In genomic region chr10:42678331-42678730, GRCm38 (mm10) we compare ENCODE assay signal across 7 mouse cellular contexts.
DNase-seq lines count a peak whose midpoint lies in the region; ATAC-seq and TF ChIP-seq lines count a peak whose summit lies in the region.

No protein-coding gene starts in this region.

- peaks cover 9% of the 10 kb centered on the region; the same call in 1 of the 2 replicates for H3K4me1 ChIP-seq in lung, embryonic 15.5 days
- H3K4me1 ChIP-seq in embryonic facial prominence, embryonic 14.5 days (ENCODE audit: control insufficient read depth, insufficient read depth, low read length), result peaks cover 10% of the 10 kb centered on the region
- H3K4me1 ChIP-seq in limb, embryonic 12.5 days (replicated peaks), result peaks cover 8% of the 10 kb centered on the region; the same call in 1 of the 2 replicates
- peaks cover 8% of the 10 kb centered on the region; the same call in 1 of the 2 replicates for H3K4me1 ChIP-seq in small intestine, adult 2 months (ENCODE audit: control insufficient read depth, insufficient read depth, insufficient read length, low read length)

- TF ChIP-seq POLR2A in small intestine, adult 2 months (IDR thresholded peaks at IDR 0.05; ENCODE audit: low read depth, low read length), result no peak

- ATAC-seq in lung, embryonic 15.5 days (ENCODE audit: borderline replicate concordance, extremely low read depth, low FRiP score, low TSS enrichment), result no peak
- ATAC-seq in embryonic facial prominence, embryonic 14.5 days (ENCODE audit: low read depth), result no peak
- ATAC-seq in limb, embryonic 12.5 days (ENCODE audit: insufficient number of reproducible peaks, insufficient read depth, low FRiP score, low TSS enrichment, low read depth), result no peak
- ATAC-seq in cerebellum, adult (ENCODE audit: insufficient number of reproducible peaks, low FRiP score, low TSS enrichment), result no peak

- no peak for TF ChIP-seq CTCF in small intestine, adult 2 months (IDR thresholded peaks at IDR 0.05; ENCODE audit: extremely low read depth, insufficient read length, insufficient replicate concordance, low read depth, low read length)

- no peak overlapping the region for H3K9ac ChIP-seq in lung, embryonic 15.5 days
- peak overlapping the region; percentile 77 for H3K9ac ChIP-seq in embryonic facial prominence, embryonic 14.5 days (ENCODE audit: low read depth, low read length)
- H3K9ac ChIP-seq in limb, embryonic 12.5 days (replicated peaks), result peak overlapping the region; percentile 73; the same call in 1 of the 2 replicates

- H3K27me3 ChIP-seq in lung, embryonic 15.5 days, result peaks cover 5% of the 10 kb centered on the region; the same call in 1 of the 2 replicates
- peaks cover 8% of the 10 kb centered on the region; the same call in 1 of the 2 replicates for H3K27me3 ChIP-seq in embryonic facial prominence, embryonic 14.5 days (replicated peaks; ENCODE audit: control insufficient read depth, insufficient read depth, low read length)
- H3K27me3 ChIP-seq in limb, embryonic 12.5 days, result peaks cover 19% of the 10 kb centered on the region
- H3K27me3 ChIP-seq in small intestine, adult 2 months (ENCODE audit: control insufficient read depth, insufficient read depth, low read length), result no peaks in the 10 kb centered on the region

- no peak overlapping the region for H3K27ac ChIP-seq in lung, embryonic 15.5 days
- no peak overlapping the region for H3K27ac ChIP-seq in embryonic facial prominence, embryonic 14.5 days (replicated peaks; ENCODE audit: low read depth, low read length)
- no peak overlapping the region for H3K27ac ChIP-seq in limb, embryonic 12.5 days
- no peak overlapping the region for H3K27ac ChIP-seq in small intestine, adult 2 months (ENCODE audit: insufficient read depth, low read depth, low read length)

- H3K4me3 ChIP-seq in lung, embryonic 15.5 days, result peak overlapping the region; percentile 94
- H3K4me3 ChIP-seq in embryonic facial prominence, embryonic 14.5 days (ENCODE audit: low read depth, low read length), result peak overlapping the region; percentile 93
- H3K4me3 ChIP-seq in limb, embryonic 12.5 days (replicated peaks), result peak overlapping the region; percentile 95
- H3K4me3 ChIP-seq in small intestine, adult 2 months (ENCODE audit: low read depth, low read length), result peak overlapping the region; percentile 94

- no peak for DNase-seq in lung, postnatal 10 days
- DNase-seq in embryonic facial prominence, embryonic 14.5 days (ENCODE audit: low spot score), result no peak
- no peak for DNase-seq in right cerebral cortex, adult 18-20 months

- H3K36me3 ChIP-seq in lung, embryonic 15.5 days, result no peaks in the 10 kb centered on the region
- no peaks in the 10 kb centered on the region for H3K36me3 ChIP-seq in embryonic facial prominence, embryonic 14.5 days (ENCODE audit: control insufficient read depth, insufficient read depth, low read length)
- no peaks in the 10 kb centered on the region for H3K36me3 ChIP-seq in limb, embryonic 12.5 days
- H3K36me3 ChIP-seq in small intestine, adult 2 months (ENCODE audit: control insufficient read depth, insufficient read depth, low read length), result peaks cover 3% of the 10 kb centered on the region; the same call in 1 of the 2 replicates

- WGBS in lung, embryonic 15.5 days, result 41% methylated on average over 6 of the region's 6 CpGs
- 43% methylated on average over 6 of the region's 6 CpGs for WGBS in embryonic facial prominence, embryonic 14.5 days
- WGBS in limb, embryonic 12.5 days, result 53% methylated on average over 6 of the region's 6 CpGs
- WGBS in small intestine, adult 2 months, result 47% methylated on average over 6 of the region's 6 CpGs

- H3K4me2 ChIP-seq in lung, embryonic 15.5 days, result peak overlapping the region; percentile 94
- H3K4me2 ChIP-seq in embryonic facial prominence, embryonic 14.5 days (ENCODE audit: low read depth, low read length), result peak overlapping the region; percentile 85
- peak overlapping the region; percentile 86 for H3K4me2 ChIP-seq in limb, embryonic 12.5 days

- no peaks in the 10 kb centered on the region for H3K9me3 ChIP-seq in lung, embryonic 15.5 days
- H3K9me3 ChIP-seq in embryonic facial prominence, embryonic 14.5 days (ENCODE audit: control insufficient read depth, low read length), result no peaks in the 10 kb centered on the region
- H3K9me3 ChIP-seq in limb, embryonic 12.5 days, result peaks cover 2% of the 10 kb centered on the region; the same call in 1 of the 2 replicates
